Mouse (Mus musculus) retina, embryonic 14.5 days (tissue): ENCODE measurements around the gene Med27.
"Not testable (repeated sequence)": the region's sequence is repeated elsewhere in the genome, so short reads cannot be mapped to it uniquely, and the experiment has no call there.

Source experiments
- DNase-seq: peaks from one replicate; pipeline ENCODE4 v3.0.0-alpha.2; 2015; ENCODE audit warnings: low spot score

Gene Med27

GRCm38 (mm10) chr2:29520206-29520605 lies 173.6 kb downstream of the Med27 start:
- DNase-seq, result no peak

GRCm38 (mm10) chr2:29521486-29521885 lies 174.9 kb downstream of the Med27 start:
- DNase-seq, result no peak

DNA sequence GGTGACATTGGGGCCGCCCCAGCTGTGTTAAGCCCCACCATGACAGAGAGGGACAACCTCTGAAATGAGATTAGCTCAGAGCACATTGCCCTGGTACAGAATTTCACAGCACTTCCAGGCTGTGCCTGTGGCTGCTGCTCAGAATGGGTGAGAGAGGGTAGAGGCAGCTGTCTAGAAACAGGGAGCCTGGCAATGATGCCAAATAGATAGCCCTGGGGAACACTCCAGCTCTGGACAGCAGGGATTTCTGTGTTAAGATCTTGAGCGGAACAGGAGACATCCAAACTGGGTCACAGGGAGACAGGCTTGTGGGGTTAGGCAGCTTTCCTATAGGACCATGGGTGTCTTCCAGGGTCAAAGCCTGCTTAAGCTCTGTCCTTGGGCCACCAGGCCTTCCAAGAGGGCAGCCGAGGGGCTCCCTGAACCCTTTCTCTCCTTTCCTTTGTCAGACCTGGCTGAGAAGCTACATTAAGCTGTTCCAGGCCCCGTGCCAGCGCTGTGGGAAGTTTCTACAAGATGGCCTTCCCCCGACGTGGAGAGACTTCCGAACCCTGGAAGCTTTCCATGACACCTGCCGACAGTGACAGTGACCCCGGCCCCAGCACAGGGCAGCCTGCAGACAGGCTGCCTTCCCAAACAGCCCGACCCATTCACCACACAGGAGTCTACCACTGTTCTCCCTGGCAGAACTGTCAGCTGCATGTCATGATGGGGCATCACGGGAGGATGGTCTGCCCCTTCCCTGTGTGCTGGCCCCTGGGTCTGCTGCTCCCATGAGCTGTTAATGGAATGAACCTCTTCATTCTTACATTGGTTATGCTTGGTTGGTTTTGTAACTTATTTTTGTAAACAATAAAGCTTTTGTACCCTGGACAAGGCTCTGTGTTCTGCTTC lies 177.5 kb downstream of the Med27 start:
- no peak for DNase-seq

- no peak for DNase-seq
These were observed 178.7 kb downstream of the Med27 start for GRCm38 (mm10) chr2:29525273-29525805.

DNA sequence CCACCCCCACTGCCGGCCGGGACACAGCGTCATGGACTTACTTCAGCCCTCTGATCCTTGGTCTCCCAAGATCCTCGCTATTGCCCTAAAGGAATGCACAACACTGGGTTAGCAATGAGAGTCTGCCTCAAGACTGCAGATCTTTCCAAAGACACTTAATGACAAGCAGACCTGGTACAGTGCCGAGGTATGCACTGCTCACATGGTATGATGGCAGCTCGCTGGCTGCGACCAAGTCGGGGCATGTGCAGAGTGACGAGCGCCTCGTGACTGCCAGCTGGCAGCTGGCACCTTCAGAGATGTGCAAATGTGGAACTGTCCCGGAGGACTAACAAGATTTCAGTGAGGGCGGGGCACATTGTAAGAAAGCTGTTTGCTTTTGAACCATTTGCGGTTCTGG lies 179.6 kb downstream of the Med27 start:
- no peak for DNase-seq

DNA sequence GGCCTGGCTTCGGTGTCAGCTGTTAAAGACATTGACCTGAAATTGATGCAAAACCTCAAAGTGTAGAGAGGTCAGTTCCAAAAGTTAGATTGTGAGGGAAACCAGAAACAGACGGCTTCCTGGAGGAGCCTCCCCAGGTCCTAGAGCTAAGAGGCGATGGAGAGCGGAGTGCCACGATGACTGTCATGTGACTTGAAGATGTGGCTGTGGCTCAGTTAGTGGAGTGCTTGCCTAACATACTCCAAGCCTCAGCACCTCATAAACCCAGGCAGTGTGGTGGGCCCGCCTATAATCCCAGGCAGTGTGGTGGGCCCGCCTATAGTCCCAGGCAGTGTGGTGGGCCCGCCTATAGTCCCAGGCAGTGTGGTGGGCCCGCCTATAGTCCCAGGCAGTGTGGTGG lies 180.9 kb downstream of the Med27 start:
- not testable (repeated sequence) for DNase-seq

DNA sequence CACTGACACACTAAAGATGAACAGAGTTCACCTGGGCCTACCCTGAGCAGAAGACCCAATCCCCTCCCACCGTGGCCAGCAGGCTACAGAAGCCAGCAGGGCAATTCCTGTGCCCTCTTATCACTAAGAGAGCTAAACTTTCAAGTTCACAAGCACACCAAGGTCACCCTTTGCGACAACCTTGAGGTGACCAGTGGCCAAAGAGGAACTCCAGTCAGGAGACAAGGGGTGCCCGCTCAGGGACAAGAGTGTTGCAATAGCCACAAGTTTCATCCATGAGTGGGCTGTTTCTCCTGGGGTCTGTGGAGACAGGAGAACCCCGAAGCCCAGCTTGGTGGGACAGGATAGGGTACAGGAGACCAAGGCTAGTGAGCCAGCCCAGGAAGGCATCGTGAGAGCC lies 182.2 kb downstream of the Med27 start:
- no peak for DNase-seq

DNA sequence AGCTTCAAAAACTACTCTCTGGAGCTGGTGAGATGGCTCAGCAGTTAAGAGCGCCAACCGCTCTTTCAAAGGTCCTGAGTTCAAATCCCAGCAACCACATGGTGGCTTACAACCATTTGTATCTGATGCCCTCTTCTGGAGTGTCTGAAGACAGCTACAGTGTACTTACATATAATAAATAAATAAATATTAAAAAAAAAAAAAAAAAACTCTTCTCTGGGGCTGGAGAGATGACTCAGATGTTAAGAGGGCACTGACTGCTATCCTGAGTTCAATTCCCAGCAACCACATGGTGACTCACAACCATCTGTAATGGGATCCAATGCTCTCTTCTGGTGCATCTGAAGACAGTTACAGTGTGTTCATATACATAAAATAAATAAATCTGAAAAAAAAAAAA lies 183.2 kb downstream of the Med27 start:
- not testable (repeated sequence) for DNase-seq

- DNase-seq, result no peak
These were observed 185.6 kb downstream of the Med27 start for GRCm38 (mm10) chr2:29532173-29532572.

- no peak for DNase-seq
These were observed 186.3 kb downstream of the Med27 start for GRCm38 (mm10) chr2:29532921-29533320.

GRCm38 (mm10) chr2:29535566-29536244 lies 189.1 kb downstream of the Med27 start:
- DNase-seq, result no peak

DNA sequence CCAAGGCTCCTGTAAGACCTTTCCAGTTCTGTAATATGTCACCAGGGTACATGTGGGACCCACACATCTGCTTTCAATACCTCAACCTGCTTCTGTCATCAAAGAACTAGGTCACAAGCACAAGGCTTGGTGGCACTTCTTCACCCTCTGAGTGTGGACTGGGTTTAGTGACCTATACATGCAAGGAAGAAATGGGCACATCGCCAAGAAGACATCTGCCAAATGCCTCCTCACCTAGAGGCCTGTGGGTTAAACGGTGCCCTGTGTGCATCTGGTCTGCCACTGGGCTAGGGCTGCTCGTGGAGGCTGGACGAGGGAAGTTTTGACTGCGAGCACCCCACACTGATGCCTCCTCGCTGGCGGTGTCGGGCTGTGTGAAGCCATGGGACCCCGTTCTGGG lies 189.9 kb downstream of the Med27 start:
- DNase-seq, result no peak

- DNase-seq, result no peak
These were observed 190.7 kb downstream of the Med27 start for GRCm38 (mm10) chr2:29537334-29537733.

DNA sequence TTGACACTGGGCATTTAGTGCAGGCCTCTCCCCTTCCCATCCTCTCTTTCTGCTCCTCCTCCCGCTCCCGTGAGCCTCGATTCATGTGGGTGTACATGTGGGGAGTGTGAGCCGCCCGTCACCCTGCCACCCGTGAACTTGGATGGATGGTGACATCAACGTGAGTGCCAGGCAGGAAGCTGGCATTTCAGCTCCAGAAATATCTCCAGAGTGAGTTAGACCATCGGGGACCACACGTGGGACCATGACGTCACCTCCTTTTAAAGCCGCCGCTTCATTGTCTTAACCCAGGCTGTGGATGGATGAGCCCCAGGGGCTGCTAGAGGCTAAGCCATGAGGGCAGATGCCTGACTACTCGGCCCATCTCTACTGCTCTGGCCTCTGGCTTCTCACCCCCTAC lies 195.4 kb downstream of the Med27 start:
- DNase-seq, result no peak

DNA sequence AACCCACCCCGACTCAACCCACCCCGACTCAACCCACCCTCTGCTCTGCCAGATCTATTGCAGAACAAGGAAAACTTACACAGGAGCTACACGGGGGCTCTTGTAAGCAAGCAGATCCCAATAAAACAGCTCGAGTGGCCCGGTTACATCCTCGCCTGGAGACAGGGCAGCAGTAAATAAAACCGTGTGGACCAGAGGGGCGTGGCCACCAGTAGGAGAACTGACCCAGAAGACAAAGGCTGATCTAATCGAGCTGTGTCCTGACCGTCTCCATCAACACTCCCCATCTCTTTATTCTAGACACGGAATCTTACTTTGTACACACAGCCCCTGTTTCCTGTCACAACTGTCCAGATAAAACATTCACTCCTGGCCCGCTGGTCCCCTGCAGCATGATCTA lies 200.0 kb downstream of the Med27 start:
- DNase-seq, result no peak

DNA sequence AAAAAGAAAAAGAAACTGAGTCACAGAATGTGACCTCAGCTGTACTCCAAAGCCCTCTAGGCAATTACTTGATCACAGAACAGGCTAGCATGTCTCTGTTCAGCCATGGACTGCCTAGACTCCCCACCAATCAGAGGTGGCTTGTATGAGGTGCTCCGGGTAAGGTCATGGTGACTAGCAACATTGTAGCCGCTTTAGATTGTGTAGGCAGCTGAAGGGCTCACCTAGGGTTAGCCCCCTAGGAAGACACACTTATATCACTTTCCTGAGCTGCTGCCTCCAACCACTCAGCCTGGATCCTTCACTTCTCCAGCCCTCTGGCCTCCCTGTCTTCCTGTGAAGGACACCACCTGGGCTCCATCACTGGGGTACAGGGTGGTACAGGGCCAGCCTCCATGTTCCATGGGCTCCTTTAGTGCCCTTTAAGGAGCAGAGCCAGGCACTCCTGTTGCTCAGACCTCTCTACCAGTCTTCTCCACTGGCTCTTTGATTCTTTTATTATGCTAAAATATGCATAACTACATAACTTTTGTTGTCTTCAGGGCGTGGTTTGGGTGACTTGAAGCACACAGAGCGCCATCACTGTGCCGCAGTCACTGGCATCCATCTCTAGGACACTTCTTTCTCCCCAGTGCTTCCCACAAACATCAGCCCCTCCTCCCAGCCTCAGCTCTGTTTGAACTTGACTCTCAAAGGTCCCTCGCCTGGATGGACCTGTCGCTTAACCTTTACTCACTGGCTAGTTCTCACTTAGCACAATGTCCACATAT lies 205.4 kb downstream of the Med27 start:
- DNase-seq, result no peak

GRCm38 (mm10) chr2:29553945-29554634 lies 207.5 kb downstream of the Med27 start:
- DNase-seq, result peak; percentile 75

DNA sequence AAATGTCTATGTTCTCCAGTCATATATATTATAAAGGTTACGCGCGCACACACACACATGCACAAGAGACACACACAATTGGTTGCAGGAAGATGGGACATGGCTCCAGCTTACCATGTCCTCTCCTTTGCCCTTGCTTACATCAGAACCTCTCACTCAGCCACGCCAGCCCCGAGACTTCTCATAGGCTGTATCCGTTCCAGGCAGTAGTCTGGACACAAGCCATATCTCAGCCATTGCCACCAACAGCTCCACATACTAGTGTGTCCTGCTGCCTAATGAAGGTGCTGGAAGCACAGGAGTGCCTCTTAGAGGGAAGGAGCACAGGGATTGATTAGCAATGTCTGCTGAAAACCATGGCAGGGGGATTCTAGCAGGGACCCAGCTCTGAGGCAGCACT lies 211.9 kb downstream of the Med27 start:
- DNase-seq, result no peak

GRCm38 (mm10) chr2:29559955-29560354 lies 213.3 kb downstream of the Med27 start:
- DNase-seq, result no peak

DNA sequence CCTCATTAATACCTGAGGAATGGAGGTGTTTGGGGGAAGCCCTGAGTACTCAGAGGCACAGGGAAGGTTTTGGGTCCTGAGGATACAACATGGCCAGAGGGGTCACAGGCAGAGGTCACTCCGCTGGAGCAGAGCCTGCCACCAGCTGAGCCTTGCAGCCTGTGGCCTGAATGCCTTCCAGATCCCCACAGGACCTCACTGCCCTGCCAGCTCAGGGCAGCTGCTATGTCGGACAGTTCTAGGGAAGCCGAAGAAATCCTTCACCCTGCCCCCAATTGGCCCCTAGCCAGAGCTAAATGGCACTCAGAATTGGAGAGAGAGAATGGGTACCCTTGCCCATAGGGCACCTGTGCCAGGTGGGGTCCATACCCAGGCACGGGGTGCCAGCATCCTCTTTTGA lies 214.8 kb downstream of the Med27 start:
- no peak for DNase-seq

GRCm38 (mm10) chr2:29563986-29564385 lies 217.4 kb downstream of the Med27 start:
- peak; percentile 49 for DNase-seq
